Mouse (Mus musculus): ENCODE measurements around the gene Hgd. TPM values are rescaled to one million over a fixed set of nuclear protein-coding genes. Genes with fewer than 3 reads are reported as not detected.
A peak's percentile ranks its signal among the peaks of the same experiment; 100 is the strongest.

Hgd gene
- total RNA-seq, 2 experiments from 2014 or later, result 0.12 TPM; not detected in 1

DNA sequence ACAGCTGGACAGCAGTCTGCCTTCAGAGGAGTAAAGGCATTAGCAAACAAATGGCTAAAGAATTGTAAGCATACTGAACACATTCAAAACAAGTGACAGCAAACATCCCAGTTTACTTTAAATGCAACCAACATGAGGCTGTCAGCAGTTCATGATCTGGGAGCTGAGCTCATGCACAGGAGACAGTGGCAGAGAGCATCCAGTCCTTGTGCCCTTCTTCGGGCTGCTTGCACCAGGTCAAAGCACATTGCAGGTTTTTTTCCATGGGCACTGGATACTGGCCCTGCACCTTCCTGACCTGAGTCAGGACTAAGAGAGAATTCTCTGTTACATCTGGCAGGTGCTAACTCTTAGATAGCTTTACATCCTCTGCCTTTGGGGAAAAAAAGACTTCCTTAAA lies 362 bp upstream of the Hgd start:
- intact Hi-C loops (cut with DNase I), result no loop called here
- DNase-seq, result no peak

DNA sequence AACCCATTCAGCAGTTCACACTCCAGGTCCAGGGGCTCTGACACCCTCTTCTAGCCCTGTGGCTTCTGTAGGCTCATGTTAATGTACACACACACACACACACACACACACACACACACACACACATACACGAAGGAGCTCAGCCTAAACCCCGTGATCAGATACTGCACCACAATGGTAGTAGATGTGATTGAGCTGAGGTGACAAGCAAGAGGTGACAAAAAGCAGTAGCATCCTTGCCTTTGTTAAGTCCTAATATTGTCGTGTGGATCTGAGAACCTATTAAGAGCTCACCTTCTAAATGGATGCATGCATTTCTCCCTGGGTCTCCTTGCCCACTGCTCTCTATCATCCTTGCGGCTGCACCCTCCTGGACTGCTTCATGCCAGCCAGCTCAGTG lies 698 bp downstream of the Hgd start:
- intact Hi-C loops (cut with DNase I), result no loop called here

GRCm38 (mm10) chr16:37581901-37582300 lies 1.9 kb downstream of the Hgd start:
- intact Hi-C loops (cut with DNase I), result no loop called here
- no peak for DNase-seq

More for the DNA sequence above, 698 bp downstream of the Hgd start:
- no peak for DNase-seq

DNA sequence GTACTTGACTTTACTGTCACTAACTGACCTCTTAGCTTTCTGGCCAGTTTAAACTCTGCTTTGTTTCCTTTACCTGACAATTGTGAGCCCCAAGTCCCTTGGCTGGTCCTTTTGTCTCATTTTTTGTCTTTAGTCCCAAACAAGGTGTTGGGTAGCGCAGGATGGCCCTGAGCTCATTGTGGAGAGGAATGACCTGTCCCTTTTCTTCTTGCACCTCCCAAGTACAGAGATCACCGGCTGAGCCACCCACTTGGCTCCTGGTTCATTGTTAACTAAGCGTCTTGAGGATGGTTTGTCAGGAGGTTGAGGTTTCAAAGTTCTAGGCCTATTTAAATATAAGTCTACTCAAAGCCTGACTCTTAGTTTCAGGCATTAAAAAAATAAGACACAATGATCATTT lies 3.4 kb downstream of the Hgd start:
- DNase-seq, result no peak
- intact Hi-C loops (cut with DNase I), result no loop called here

DNA sequence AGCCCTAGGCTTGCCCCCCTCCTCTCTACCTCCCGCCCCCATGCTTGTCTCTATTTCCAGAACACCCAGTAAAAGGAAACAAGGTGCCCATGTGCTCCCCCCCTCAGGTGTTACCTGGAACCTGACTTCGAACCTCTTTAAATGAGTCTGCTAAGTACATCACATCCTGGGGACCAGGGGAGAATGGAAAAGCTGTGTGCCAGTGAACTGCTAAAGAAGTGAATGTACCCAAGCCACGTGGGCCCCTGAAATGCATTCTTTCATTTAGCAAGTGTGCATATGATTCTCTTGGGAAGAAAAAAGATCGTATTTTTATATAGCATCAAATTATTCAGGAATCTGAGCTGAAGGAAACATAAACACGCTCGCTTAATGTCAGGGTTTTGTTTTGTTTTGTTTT lies 3.8 kb downstream of the Hgd start:
- intact Hi-C loops (cut with DNase I), result no loop called here
- no peak for DNase-seq

DNA sequence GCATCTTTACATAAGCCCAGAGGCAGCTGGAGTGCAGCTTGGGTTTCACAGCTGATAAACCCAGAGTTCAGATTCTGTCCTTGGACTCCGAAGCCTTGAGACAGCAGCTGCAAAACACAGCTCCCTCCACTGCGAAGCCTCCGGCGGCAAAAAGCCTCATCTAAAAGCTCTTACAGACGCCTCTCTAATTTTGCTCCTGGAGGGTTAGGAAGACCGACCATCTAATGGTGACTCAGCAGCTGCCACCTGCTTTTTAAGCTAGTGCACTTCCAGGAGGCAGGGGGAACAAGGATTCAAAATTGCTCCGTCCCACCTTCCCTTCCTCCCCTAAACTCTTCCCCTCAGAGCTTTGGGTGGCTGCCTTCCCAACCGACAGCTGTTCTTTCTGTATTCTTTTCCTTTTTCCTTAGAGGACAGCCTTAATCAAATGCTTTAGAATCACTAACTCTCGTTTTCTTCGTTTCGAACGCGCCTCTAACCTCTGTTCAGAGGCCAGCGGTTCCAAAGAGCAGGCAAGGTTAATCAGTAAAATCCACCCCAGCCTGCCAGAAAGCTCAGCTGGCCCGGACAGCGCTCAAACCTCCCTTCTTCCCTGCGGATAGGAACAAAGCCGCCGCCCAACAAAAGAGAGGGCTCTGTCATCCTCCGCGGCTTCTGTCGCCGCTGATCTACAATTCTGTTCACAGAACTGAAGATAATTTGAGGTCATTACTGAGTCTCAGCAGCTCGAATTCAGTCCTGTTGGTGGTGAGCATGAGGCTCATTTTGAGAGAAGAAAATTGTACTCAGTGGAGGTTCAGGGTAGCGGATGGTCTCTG lies 4.5 kb downstream of the Hgd start:
- intact Hi-C loops (cut with DNase I), result no loop called here
- peak; percentile 52 to 58 for DNase-seq

GRCm38 (mm10) chr16:37585129-37585563 lies 5.2 kb downstream of the Hgd start:
- intact Hi-C loops (cut with DNase I), result no loop called here
- no peak for DNase-seq

DNA sequence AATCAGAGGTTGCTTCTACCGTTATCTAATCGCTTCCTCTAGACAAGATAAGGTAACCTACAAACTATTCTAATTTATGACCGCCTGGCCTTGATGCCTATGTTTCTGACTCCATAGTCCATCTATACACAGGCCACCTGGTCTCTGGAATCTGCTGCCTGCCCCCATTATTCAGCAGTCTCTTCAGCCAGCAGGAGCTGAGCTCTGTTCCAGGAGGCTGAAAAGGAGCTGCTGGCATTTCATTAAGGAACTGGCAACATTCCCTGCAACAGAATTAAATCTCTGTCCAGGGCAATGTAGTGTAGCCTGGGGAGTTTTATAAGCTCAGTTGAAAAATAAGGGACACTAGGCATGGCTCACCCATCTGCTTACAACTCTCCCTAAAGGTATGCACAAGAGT lies 11.0 kb downstream of the Hgd start:
- DNase-seq, result no peak
- intact Hi-C loops (cut with DNase I), result no loop called here

- no peak for DNase-seq
- intact Hi-C loops (cut with DNase I), result no loop called here
Observed at GRCm38 (mm10) chr16:37591551-37591950, 11.6 kb downstream of the Hgd start.

DNA sequence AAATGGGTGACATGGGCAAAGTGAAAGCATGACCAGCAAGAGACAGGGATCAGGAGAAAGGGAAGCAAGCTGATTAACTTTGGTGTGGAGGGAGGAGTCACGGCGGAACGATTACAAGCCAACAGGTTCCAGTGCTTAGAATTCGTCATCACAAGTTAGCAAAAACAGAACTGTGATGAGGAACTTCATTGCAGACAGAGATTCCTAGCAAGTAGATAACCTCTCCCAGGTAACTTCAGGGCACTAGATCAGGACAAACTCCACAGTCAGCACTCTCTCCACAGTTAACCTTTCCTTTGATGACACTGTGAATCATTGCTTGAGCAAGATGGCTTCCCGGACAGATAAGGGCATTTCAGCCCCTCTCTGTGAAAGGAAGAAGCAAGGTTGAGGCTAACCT lies 17.5 kb downstream of the Hgd start:
- no peak for DNase-seq
- intact Hi-C loops (cut with DNase I), result no loop called here

GRCm38 (mm10) chr16:37598463-37598862 lies 18.5 kb downstream of the Hgd start:
- DNase-seq, result no peak
- intact Hi-C loops (cut with DNase I), result no loop called here

- intact Hi-C loops (cut with DNase I), result no loop called here
- no peak for DNase-seq
Observed at GRCm38 (mm10) chr16:37599326-37599725, 19.4 kb downstream of the Hgd start.

DNA sequence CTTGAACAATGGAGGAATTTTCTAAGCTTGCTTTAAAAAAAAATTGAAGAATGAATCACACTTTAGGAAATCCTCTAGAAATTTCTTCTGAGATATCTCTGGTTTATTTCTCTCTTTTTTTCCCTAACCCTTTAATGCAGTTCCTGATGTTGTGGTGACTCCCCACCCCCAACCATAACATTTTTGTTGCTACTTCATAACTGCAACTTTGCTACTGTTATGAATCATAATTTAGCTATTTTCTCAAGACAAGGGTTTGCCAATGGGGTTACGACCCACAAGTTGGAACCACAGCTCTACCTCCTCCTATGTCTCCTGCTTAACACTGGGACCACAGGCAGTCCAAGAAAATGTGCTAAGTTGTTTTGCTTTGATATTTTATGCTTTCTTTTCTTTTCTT lies 23.5 kb downstream of the Hgd start:
- intact Hi-C loops (cut with DNase I), result no loop called here
- no peak for DNase-seq

GRCm38 (mm10) chr16:37604243-37604642 lies 24.3 kb downstream of the Hgd start:
- no peak for DNase-seq
- intact Hi-C loops (cut with DNase I), result no loop called here

- no peak for DNase-seq
- intact Hi-C loops (cut with DNase I), result no loop called here
Observed at GRCm38 (mm10) chr16:37610333-37610732, 30.4 kb downstream of the Hgd start.

GRCm38 (mm10) chr16:37611072-37611471 lies 31.1 kb downstream of the Hgd start:
- no peak for DNase-seq
- intact Hi-C loops (cut with DNase I), result no loop called here

GRCm38 (mm10) chr16:37612013-37612412 lies 32.1 kb downstream of the Hgd start:
- no peak for DNase-seq
- intact Hi-C loops (cut with DNase I), result no loop called here

GRCm38 (mm10) chr16:37614540-37614939 lies 34.6 kb downstream of the Hgd start:
- DNase-seq, result no peak
- intact Hi-C loops (cut with DNase I), result no loop called here

DNA sequence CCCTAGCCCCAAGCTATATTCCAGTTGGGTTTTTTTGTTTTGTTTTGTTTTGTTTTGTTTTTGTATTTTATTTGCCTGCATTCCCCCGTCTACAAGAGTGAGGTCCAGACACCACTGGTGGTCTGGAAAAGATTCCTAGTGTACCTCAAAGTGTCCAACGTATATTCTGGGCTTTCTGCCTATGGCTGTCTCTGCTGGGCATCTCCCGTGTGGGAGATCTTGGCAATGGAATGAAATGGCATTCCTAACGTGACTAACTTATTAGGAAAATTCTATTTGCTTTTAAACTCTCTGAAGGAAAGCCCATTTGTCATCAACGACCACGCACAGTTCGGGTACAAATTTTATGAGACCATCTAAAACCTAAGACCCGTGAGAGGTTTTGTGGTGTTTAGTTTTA lies 35.5 kb downstream of the Hgd start:
- intact Hi-C loops (cut with DNase I), result no loop called here
- no peak for DNase-seq

- no peak for DNase-seq
- intact Hi-C loops (cut with DNase I), result no loop called here
Observed at GRCm38 (mm10) chr16:37616104-37616503, 36.2 kb downstream of the Hgd start.

GRCm38 (mm10) chr16:37617695-37618094 lies 37.7 kb downstream of the Hgd start:
- intact Hi-C loops (cut with DNase I), result no loop called here
- peak; percentile 10 to 12 for DNase-seq

- intact Hi-C loops (cut with DNase I), result no loop called here
- DNase-seq, result no peak
Observed at GRCm38 (mm10) chr16:37622403-37622802, 42.5 kb downstream of the Hgd start.

- no peak for DNase-seq
- intact Hi-C loops (cut with DNase I), result no loop called here
Observed at GRCm38 (mm10) chr16:37622919-37623318, 43.0 kb downstream of the Hgd start.
